Mouse (Mus musculus) spleen, adult 2 months (tissue): ENCODE measurements at regions not wholly inside any gene's neighbourhood (a gene's known extent, or its start where the extent isn't known, plus 50 kb on each side); places are given as distances from the start of the nearest gene placed in this dataset.

Source experiments
- DNase-seq, 2 experiments: peaks; one replicate each; pipeline versions ENCODE4 v3.0.0 to v3.0.0-alpha.2; 2012 to 2021; ENCODE audit warnings: low spot score in 2 of 2, low read depth in 1 of 2
- H3K27ac ChIP-seq: fragments of 200-500 bp; 2 replicates; pipeline ENCODE4 v1.5.1; 2012; ENCODE audit warnings: low read length, inconsistent platforms; ENCODE audit not compliant: insufficient read depth
- H3K27me3 ChIP-seq: fragments of 200-500 bp; 2 replicates; pipeline ENCODE4 v1.6.1; 2012; ENCODE audit warnings: mild to moderate bottlenecking, moderate library complexity, low read length, inconsistent platforms; ENCODE audit not compliant: control insufficient read depth, insufficient read depth
- H3K36me3 ChIP-seq: fragments of 200-500 bp; 2 replicates; pipeline ENCODE4 v1.6.1; 2012; ENCODE audit warnings: mild to moderate bottlenecking, low read length, inconsistent platforms; ENCODE audit not compliant: control insufficient read depth, insufficient read depth
- H3K4me1 ChIP-seq: fragments of 200-500 bp; 2 replicates; pipeline ENCODE4 v1.6.1; 2011; ENCODE audit warnings: inconsistent platforms; ENCODE audit not compliant: control insufficient read depth, insufficient read depth, insufficient read length
- H3K4me3 ChIP-seq: fragments of 200-500 bp; 2 replicates; pipeline ENCODE4 v1.5.1; 2011; ENCODE audit warnings: mild to moderate bottlenecking, inconsistent platforms; ENCODE audit not compliant: insufficient read depth, insufficient read length; ENCODE audit errors: extremely low read depth
- CTCF ChIP-seq: fragments of 200-500 bp; IDR thresholded peaks from 2 replicates; pipeline ENCODE4 v1.5.1; 2011; ENCODE audit warnings: mild to moderate bottlenecking, inconsistent platforms; ENCODE audit not compliant: insufficient read depth, insufficient read length, insufficient replicate concordance; ENCODE audit errors: extremely low read depth
- POLR2A ChIP-seq: fragments of 200-500 bp; IDR thresholded peaks from 2 replicates; pipeline ENCODE4 v1.6.1; 2011; ENCODE audit warnings: low read depth, low read length, inconsistent platforms
- WGBS: fragments of 180-500 bp; shearing (Covaris S2); methylation state at CpG from one replicate; pipeline ENCODE4 v1.1.7; 2018; 5-methylcytosine and 5-hydroxymethylcytosine counted together

DNA sequence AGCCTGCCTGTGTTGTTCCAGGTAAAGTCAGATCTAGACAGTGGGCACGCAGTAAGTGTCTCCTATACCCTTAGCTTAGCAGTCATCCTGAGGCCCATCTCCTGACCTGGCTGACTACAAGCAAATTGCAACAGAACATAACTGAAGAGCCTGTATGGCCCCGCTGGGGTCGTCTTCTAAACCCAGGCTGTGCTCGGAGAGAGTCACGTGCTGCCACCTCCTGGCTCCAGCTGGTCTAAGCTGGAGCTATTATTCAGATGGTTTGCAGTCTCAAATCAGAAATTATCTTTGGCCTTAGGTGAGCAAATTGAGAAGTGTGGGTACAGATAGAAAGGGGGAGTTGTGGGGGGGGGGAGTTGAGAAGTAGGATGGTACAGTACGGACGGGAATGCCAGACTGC, 115.5 kb upstream of the Ypel5 start:
- no peak for DNase-seq
- Histone ChIP-seq H3K4me1 (no peaks in the 10 kb centered on the region), H3K4me3 (no peak overlapping the region), H3K27ac (no peak overlapping the region), H3K36me3 (no peaks in the 10 kb centered on the region), H3K27me3 (no peaks in the 10 kb centered on the region)
- 49% methylated on average over 7 of the region's 7 CpGs for WGBS
- TF ChIP-seq POLR2A = no peak
- TF ChIP-seq CTCF = no peak

DNA sequence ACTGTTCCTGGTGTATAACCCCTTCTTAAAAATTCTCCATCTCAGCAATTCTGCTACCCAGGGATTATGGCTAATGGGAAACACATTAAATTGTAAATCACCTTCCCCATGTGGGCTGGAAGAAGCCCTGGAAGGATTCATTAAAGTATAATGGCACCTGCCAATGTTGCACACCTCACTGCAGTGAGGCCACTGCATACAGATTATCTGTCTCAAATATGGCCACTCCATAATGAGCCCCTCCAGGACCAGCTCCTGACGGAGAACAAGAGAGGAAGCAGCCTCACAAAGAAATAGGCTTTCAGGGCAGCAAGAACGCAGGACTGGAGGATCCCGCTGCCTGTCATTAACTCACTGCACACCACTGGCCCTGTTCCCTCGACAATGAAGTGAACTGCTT, 115.2 kb upstream of the Alk start:
- TF ChIP-seq CTCF (no peak), POLR2A (no peak)
- Histone ChIP-seq H3K4me1 (no peaks in the 10 kb centered on the region), H3K27me3 (no peaks in the 10 kb centered on the region), H3K36me3 (no peaks in the 10 kb centered on the region), H3K4me3 (no peak overlapping the region), H3K27ac (no peak overlapping the region)
- 64% methylated on average over 4 of the region's 4 CpGs for WGBS
- no peak for DNase-seq

DNA sequence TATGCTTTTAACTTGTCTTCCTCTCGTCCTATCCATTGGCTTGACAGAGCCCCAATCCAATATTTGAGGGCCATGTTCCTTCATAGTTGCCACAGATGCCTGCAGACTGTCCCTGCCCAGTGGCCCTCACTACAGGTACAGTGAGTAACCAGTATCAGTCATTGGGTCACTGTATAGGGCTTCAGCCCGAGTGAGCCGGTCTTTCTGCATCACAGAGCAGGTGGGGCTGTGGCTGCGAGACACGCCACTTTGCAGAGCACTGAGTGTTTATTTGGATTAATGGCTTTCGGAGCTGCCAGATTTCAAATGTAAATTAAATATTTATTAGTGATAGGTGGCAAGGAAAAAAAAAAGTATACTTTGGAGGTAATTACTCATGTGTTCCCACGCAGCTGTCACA, 87.2 kb upstream of the Alk start:
- Histone ChIP-seq H3K4me1 (no peaks in the 10 kb centered on the region), H3K4me3 (no peak overlapping the region), H3K36me3 (no peaks in the 10 kb centered on the region), H3K27ac (no peak overlapping the region), H3K27me3 (no peaks in the 10 kb centered on the region)
- TF ChIP-seq POLR2A = no peak
- no peak for TF ChIP-seq CTCF
- no peak for DNase-seq
- WGBS = 84% methylated on average over 7 of the region's 7 CpGs

DNA sequence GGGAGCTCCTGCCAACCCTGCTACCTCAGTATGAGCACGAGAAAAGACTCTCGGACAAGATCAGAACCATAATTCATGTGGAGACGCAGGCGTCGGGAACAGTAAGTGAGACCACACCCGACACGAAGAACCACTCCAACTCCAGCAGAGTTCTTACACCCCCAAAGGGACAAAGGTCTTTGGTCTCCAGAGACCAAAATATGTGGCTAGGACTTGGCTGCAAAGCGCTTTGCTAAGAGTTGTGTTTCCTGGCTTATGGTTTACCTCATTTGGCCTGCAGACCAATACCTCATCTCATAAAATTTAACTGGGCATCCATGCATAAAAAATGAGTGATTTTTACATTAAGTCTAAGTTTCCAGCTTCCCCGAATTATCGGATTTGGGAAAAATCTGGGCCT, 85.2 kb upstream of the Alk start:
- Histone ChIP-seq H3K36me3 (no peaks in the 10 kb centered on the region), H3K4me3 (no peak overlapping the region), H3K4me1 (no peaks in the 10 kb centered on the region), H3K27ac (no peak overlapping the region), H3K27me3 (no peaks in the 10 kb centered on the region)
- WGBS = 88% methylated on average over 10 of the region's 10 CpGs
- TF ChIP-seq POLR2A (no peak), CTCF (no peak)
- no peak for DNase-seq

DNA sequence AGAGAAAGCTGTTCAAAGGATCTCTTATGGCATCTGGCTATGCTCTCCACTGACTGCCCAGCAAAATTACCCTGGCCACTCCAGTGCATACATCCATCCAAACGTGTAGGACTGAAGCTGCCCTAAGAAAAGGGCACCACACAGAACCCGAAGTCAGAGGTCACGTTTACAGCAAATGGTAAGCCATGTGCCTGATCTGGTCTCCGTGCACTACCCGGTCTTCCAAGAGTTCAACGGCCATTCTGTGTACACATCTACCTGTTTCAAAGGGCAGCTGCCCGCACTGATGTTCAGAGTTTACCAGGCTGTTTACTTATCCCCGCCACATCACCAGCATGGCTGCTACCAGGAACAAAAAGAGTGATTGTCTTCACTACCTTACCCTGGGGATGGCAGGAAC, 84.4 kb upstream of the Alk start:
- H3K27ac ChIP-seq = no peak overlapping the region
- no peaks in the 10 kb centered on the region for H3K4me1 ChIP-seq
- no peaks in the 10 kb centered on the region for H3K36me3 ChIP-seq
- WGBS = 89% methylated on average over 8 of the region's 8 CpGs
- H3K27me3 ChIP-seq = no peaks in the 10 kb centered on the region
- no peak overlapping the region for H3K4me3 ChIP-seq
- no peak for DNase-seq
- TF ChIP-seq CTCF = no peak
- no peak for TF ChIP-seq POLR2A

DNA sequence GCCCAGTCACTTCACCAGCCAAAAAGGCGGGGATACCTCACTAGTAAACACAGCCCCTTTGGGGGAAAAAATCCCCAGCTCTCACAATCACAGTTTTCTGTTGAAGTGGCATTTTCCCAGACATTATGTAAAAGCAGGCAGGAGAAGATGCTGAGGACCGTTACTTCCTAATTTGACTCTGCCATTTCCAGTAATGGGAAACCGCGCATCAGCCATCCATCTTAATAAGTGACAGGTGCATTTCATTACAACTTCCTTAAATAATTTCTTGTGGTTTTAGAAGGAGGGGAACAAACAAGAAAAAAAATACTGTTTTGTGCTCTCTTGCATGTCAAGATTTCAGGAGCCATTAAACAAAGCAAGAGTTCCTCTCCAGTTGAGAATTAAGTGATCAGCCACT, 70.2 kb upstream of the Alk start:
- Histone ChIP-seq H3K27ac (no peak overlapping the region), H3K27me3 (no peaks in the 10 kb centered on the region), H3K4me1 (no peaks in the 10 kb centered on the region), H3K4me3 (no peak overlapping the region), H3K36me3 (no peaks in the 10 kb centered on the region)
- TF ChIP-seq POLR2A = no peak
- TF ChIP-seq CTCF = no peak
- WGBS = 21% methylated on average over 4 of the region's 4 CpGs
- no peak for DNase-seq

DNA sequence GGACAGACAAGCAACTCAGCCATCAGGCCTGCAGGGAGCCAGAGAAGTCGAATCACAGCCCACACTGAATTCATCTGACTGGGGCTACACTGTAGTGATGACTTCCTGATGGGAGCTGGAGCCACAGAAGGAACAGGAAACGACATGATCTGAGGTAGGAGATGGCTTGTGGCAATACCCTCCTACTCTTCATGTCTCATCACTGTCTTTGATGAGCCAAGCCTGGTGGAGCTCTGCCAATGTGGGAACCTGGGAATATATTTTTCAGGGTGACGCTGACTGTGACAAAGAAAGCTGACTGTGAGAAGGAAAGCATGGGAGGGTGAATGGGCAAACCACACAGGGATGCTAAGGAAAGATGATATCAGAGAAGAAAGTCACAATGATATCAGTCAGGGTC, 67.6 kb upstream of the Alk start:
- DNase-seq = no peak
- H3K36me3 ChIP-seq = no peaks in the 10 kb centered on the region
- H3K4me1 ChIP-seq = no peaks in the 10 kb centered on the region
- H3K27ac ChIP-seq = no peak overlapping the region
- no peak overlapping the region for H3K4me3 ChIP-seq
- no peaks in the 10 kb centered on the region for H3K27me3 ChIP-seq
- 49% methylated on average over 3 of the region's 3 CpGs for WGBS
- no peak for TF ChIP-seq POLR2A
- TF ChIP-seq CTCF = no peak

DNA sequence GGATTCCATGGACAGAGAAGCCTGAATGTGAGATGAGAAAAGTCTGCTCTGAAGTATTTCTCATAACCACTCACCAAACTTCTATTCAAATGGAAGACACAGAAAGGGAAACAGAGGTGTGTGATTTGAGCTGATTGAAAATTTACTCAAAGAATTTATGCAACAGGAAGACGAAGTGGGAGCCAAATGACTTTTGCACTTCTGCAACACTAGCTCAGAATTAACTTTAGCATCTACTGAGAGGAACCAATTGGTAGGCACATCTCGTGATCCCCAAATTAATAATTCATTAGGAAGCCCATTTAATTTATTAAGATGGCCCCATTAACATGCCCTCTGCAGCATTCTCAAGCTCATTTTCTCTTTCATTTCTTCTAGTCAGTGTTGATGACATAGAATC, 62.5 kb upstream of the Alk start:
- no peak for TF ChIP-seq POLR2A
- TF ChIP-seq CTCF = no peak
- Histone ChIP-seq H3K27me3 (no peaks in the 10 kb centered on the region), H3K36me3 (no peaks in the 10 kb centered on the region), H3K4me3 (no peak overlapping the region), H3K4me1 (no peaks in the 10 kb centered on the region), H3K27ac (no peak overlapping the region)
- no peak for DNase-seq
- WGBS = 63% methylated on average over 2 of the region's 2 CpGs
